Mouse (Mus musculus) forebrain, embryonic 10.5 days (tissue): ENCODE measurements around the gene Msto1. TPM values are rescaled to one million over a fixed set of nuclear protein-coding genes. Genes with fewer than 3 reads are reported as not detected.
"Not testable (repeated sequence)": the region's sequence is repeated elsewhere in the genome, so short reads cannot be mapped to it uniquely, and the experiment has no call there.

Experiments used
- DNase-seq: peaks from one replicate; pipeline ENCODE4 v3.0.0-alpha.2; 2017; ENCODE audit warnings: low spot score; ENCODE audit errors: extremely low spot score
- H3K27ac ChIP-seq: fragments of 300-500 bp; sonication (generic); 2 replicates; pipeline ENCODE4 v1.5.1; 2016; ENCODE audit warnings: mild to moderate bottlenecking
- H3K27me3 ChIP-seq: fragments of 300-500 bp; sonication (generic); 2 replicates; pipeline ENCODE4 v1.6.1; 2016; ENCODE audit warnings: mild to moderate bottlenecking; ENCODE audit not compliant: poor library complexity, severe bottlenecking
- H3K36me3 ChIP-seq: fragments of 300-500 bp; sonication (generic); replicated peaks from 2 replicates; pipeline ENCODE4 v1.6.1; 2016; ENCODE audit warnings: mild to moderate bottlenecking, moderate library complexity
- H3K4me1 ChIP-seq: fragments of 300-500 bp; sonication (generic); 2 replicates; pipeline ENCODE4 v1.6.1; 2016
- H3K4me3 ChIP-seq: fragments of 300-500 bp; sonication (generic); 2 replicates; pipeline ENCODE4 v1.5.1; 2016; ENCODE audit warnings: mild to moderate bottlenecking, moderate library complexity
- H3K9me3 ChIP-seq: fragments of 300-500 bp; sonication (generic); 2 replicates; pipeline ENCODE4 v1.6.1; 2016; ENCODE audit warnings: mild to moderate bottlenecking, moderate library complexity
- WGBS: fragments of 180-500 bp; shearing (Covaris S2); methylation state at CpG from one replicate; pipeline ENCODE4 v1.1.7; 2016; 5-methylcytosine and 5-hydroxymethylcytosine counted together
- polyA plus RNA-seq: library from polyadenylated mRNA; unstranded; fragments of >200 nt; fragmentation: Nextera tagmentation; extraction: Ambion mirVana; gene quantifications from 2 replicates; pipeline ENCODE4 v1.2.1, GENCODE M21; 2016

Msto1 gene
- polyA plus RNA-seq, 1 experiment from 2014 or later = 70.0 TPM

DNA sequence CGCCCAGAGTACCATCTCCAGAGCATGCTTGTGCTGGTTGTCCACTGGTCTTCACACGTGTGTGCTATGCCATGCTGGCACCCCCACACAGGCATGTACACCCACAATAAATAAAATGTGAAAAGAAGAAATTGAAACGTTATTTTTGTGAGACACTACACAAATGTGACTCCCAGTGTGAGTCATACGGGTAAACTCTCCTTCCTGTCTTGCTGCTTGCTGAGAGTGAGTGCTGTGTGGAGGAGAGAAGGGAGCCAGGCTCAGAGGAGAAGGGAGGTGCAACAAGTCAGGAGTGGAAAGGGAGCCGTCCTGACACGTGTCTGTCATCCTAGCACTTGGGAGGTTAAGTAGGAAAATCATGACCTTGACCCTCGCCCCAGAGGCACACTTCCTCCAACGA is 46.6 kb downstream of the Msto1 start:
- WGBS = no CpG with 5 or more reads among the region's 8 CpGs
- H3K27me3 ChIP-seq, H3K4me3 ChIP-seq, H3K4me1 ChIP-seq, H3K27ac ChIP-seq, H3K9me3 ChIP-seq, DNase-seq: not testable (repeated sequence)
- peaks cover 45% of the 10 kb centered on the region for H3K36me3 ChIP-seq

DNA sequence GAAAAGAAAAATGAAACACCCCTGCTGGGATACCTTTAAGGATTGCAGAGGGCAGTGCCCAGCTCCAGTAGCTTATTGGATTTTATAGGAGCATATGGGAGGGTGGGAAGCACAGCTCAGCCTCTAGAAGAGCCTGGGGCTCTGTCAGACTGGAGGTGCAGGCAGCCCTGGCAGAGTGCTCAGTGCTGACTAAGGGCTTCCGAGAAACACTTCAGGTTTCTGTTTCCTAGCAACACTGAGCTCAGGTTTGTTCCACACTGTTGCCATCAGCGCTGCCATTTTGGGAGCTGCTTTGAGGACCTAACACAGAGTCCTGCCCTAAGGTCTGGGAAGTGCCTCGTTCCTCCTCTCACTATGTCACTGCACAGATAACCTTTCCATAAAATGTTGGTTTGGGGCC is 47.1 kb downstream of the Msto1 start:
- not testable (repeated sequence) for H3K9me3 ChIP-seq, H3K27ac ChIP-seq, H3K27me3 ChIP-seq, H3K4me1 ChIP-seq, DNase-seq, H3K4me3 ChIP-seq
- peaks cover 50% of the 10 kb centered on the region for H3K36me3 ChIP-seq
- WGBS = no CpG with 5 or more reads among the region's 3 CpGs

DNA sequence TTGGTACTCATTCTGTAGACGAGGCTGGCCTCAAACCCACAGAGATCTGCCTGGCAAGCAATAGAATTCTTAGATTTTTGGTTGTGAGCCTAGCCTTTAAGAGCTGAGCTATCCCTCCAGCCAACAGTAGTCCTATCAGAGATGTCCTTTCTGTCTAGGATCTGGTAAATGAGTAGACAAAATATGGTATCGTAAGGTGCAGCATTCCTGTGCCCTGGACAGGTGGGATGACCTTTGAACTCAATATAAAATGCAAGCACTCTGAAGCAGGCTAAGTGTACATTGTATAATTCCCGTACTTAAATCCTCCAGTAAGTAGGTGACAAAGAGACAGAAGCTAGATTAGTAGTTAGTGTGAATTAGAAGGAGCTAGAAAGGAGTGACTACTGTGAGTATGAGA is 51.7 kb downstream of the Msto1 start:
- H3K27me3 ChIP-seq = no peaks in the 10 kb centered on the region
- H3K9me3 ChIP-seq = no peaks in the 10 kb centered on the region
- no peak overlapping the region for H3K27ac ChIP-seq
- no peak overlapping the region for H3K4me3 ChIP-seq
- no peaks in the 10 kb centered on the region for H3K4me1 ChIP-seq
- no peak for DNase-seq
- peaks cover 96% of the 10 kb centered on the region for H3K36me3 ChIP-seq
- 95% methylated on average over 3 of the region's 3 CpGs for WGBS

DNA sequence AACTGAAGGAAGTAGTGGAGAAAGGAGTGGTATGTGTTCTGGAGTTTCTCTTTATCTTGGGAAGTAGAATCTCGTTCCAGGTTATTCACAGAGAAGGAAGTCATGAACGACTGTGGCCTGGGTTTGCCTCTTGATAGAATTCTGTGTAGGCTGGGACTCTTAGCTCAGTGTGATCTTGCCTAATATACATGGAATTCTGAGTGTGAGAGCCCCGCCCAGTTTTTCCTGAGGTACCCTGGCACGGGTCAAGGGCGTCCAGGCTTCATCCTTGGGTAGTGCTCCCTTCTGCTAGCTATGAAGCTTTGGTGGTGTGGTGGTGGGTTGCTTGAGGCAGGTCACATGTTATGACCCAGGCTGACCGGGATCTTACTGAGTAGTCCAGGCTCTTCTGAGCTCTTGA is 58.0 kb downstream of the Msto1 start:
- Histone ChIP-seq H3K9me3 (no peaks in the 10 kb centered on the region), H3K27me3 (no peaks in the 10 kb centered on the region), H3K4me1 (no peaks in the 10 kb centered on the region), H3K27ac (no peak overlapping the region), H3K4me3 (no peak overlapping the region), H3K36me3 (peaks cover 94% of the 10 kb centered on the region)
- WGBS = 91% methylated on average over 6 of the region's 6 CpGs
- DNase-seq = no peak

Other genes with a start within 250 kb of the Msto1 start
- 86.3 and 97.3 TPM in 2 replicates for gene Khdc4, start 228.2 kb downstream of the Msto1 start, polyA plus RNA-seq
- gene Rit1, start 197.2 kb downstream of the Msto1 start, polyA plus RNA-seq = 32.3 and 34.3 TPM in 2 replicates
- gene Syt11, start 138.8 kb downstream of the Msto1 start, polyA plus RNA-seq = 121 and 123 TPM in 2 replicates
- 17.5 and 18.4 TPM in 2 replicates for gene Gon4l, start 78.8 kb downstream of the Msto1 start, polyA plus RNA-seq
- 14.2 and 15.2 TPM in 2 replicates for gene Ash1l, start 36.6 kb upstream of the Msto1 start, polyA plus RNA-seq
- gene Dap3, start 37.2 kb upstream of the Msto1 start, polyA plus RNA-seq = 133 and 135 TPM in 2 replicates
- gene Rusc1, start 179.3 kb upstream of the Msto1 start, polyA plus RNA-seq = 12.4 and 13.7 TPM in 2 replicates
- not detected in 2 replicates for gene Gm43738, start 187.1 kb upstream of the Msto1 start, polyA plus RNA-seq
- 327 and 359 TPM in 2 replicates for gene Fdps, start 188.0 kb upstream of the Msto1 start, polyA plus RNA-seq
- 4.5 and 5.6 TPM in 2 replicates for gene Pklr, start 222.1 kb upstream of the Msto1 start, polyA plus RNA-seq
- 4.8 and 5.5 TPM in 2 replicates for gene Hcn3, start 246.2 kb upstream of the Msto1 start, polyA plus RNA-seq